Mouse (Mus musculus): ENCODE results near the gene Aff2. TPM values are rescaled to one million over a fixed set of nuclear protein-coding genes. Genes with fewer than 3 reads are reported as not detected.

The Aff2 gene
- polyA plus RNA-seq, 1 experiment from 2014 or later, result 6.2 TPM

- Histone ChIP-seq H3K27ac (no peak overlapping the region), H3K4me1 (no peaks in the 10 kb centered on the region), H3K4me3 (no peak overlapping the region), H3K27me3 (ENCODE audit: poor library complexity, severe bottlenecking) (no peaks in the 10 kb centered on the region), H3K9me3 (no peaks in the 10 kb centered on the region), H3K36me3 (replicated peaks) (no peaks in the 10 kb centered on the region)
- no peak for DNase-seq (ENCODE audit: extremely low spot score, low spot score)
- 82% methylated on average over 3 of the region's 3 CpGs for WGBS
Measured at GRCm38 (mm10) chrX:69502061-69502460, 142.0 kb downstream of the Aff2 start.

GRCm38 (mm10) chrX:69518040-69518575 is 158.0 kb downstream of the Aff2 start:
- H3K9me3 ChIP-seq, result no peaks in the 10 kb centered on the region
- H3K4me3 ChIP-seq, result no peak overlapping the region
- DNase-seq (ENCODE audit: extremely low spot score, low spot score), result peak; percentile 14
- H3K27ac ChIP-seq, result no peak overlapping the region
- WGBS, result 51% methylated on average over 6 of the region's 6 CpGs
- no peaks in the 10 kb centered on the region for H3K27me3 ChIP-seq (ENCODE audit: poor library complexity, severe bottlenecking)
- H3K4me1 ChIP-seq, result 0 out of 2 replicates have a peak, but pooled peaks cover 5% of the 10 kb centered on the region
- H3K36me3 ChIP-seq (replicated peaks), result no peaks in the 10 kb centered on the region

GRCm38 (mm10) chrX:69540811-69541210 is 180.7 kb downstream of the Aff2 start:
- no peak overlapping the region for H3K4me3 ChIP-seq
- H3K4me1 ChIP-seq, result no peaks in the 10 kb centered on the region
- no peaks in the 10 kb centered on the region for H3K27me3 ChIP-seq (ENCODE audit: poor library complexity, severe bottlenecking)
- no peak overlapping the region for H3K27ac ChIP-seq
- 73% methylated on average over 1 of the region's 1 CpGs for WGBS
- DNase-seq (ENCODE audit: extremely low spot score, low spot score), result no peak
- H3K36me3 ChIP-seq (replicated peaks), result no peaks in the 10 kb centered on the region
- no peaks in the 10 kb centered on the region for H3K9me3 ChIP-seq

GRCm38 (mm10) chrX:69579903-69580459 is 219.9 kb downstream of the Aff2 start:
- WGBS, result 88% methylated on average over 2 of the region's 2 CpGs
- Histone ChIP-seq H3K27me3 (ENCODE audit: poor library complexity, severe bottlenecking) (no peaks in the 10 kb centered on the region), H3K4me3 (no peak overlapping the region), H3K4me1 (no peaks in the 10 kb centered on the region), H3K27ac (no peak overlapping the region), H3K36me3 (replicated peaks) (no peaks in the 10 kb centered on the region), H3K9me3 (no peaks in the 10 kb centered on the region)
- DNase-seq (ENCODE audit: extremely low spot score, low spot score), result no peak

DNA sequence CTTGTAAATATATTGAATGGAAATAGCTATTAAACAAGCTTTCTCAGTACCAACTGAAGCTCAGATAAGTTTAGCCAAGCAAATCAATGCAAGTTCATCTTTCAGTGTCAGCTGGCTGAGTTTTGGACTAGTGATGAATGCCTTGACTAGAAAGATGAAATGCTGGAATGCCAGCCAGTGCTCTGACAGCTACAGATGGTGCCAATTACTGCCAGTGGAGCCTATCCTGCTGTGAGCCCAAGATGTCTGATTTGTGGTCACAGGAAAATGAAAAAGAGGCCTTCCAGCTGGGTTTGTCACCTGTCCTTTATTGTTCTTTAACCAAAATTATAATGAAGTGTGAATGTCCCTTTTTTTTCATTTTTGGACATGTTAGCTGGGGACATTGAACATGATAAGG is 248.7 kb downstream of the Aff2 start:
- H3K4me1 ChIP-seq, result no peaks in the 10 kb centered on the region
- H3K27ac ChIP-seq, result no peak overlapping the region
- H3K27me3 ChIP-seq (ENCODE audit: poor library complexity, severe bottlenecking), result no peaks in the 10 kb centered on the region
- no peaks in the 10 kb centered on the region for H3K36me3 ChIP-seq (replicated peaks)
- no peak for DNase-seq (ENCODE audit: extremely low spot score, low spot score)
- H3K9me3 ChIP-seq, result no peaks in the 10 kb centered on the region
- H3K4me3 ChIP-seq, result no peak overlapping the region

- no peaks in the 10 kb centered on the region for H3K27me3 ChIP-seq (ENCODE audit: poor library complexity, severe bottlenecking)
Measured at GRCm38 (mm10) chrX:69663038-69663437, 302.9 kb downstream of the Aff2 start.

GRCm38 (mm10) chrX:69666145-69666677 is 306.1 kb downstream of the Aff2 start:
- H3K9me3 ChIP-seq, result no peaks in the 10 kb centered on the region
- 50% methylated on average over 3 of the region's 3 CpGs for WGBS
- H3K4me3 ChIP-seq, result no peak overlapping the region
- no peak for DNase-seq (ENCODE audit: extremely low spot score, low spot score)
- peak overlapping the region; percentile 40; the same call in 1 of the 2 replicates for H3K27ac ChIP-seq
- H3K36me3 ChIP-seq (replicated peaks), result no peaks in the 10 kb centered on the region
- H3K4me1 ChIP-seq, result peaks cover 4% of the 10 kb centered on the region; the same call in 1 of the 2 replicates
- H3K27me3 ChIP-seq (ENCODE audit: poor library complexity, severe bottlenecking), result no peaks in the 10 kb centered on the region

More at GRCm38 (mm10) chrX:69663038-69663437, 302.9 kb downstream of the Aff2 start:
- DNase-seq (ENCODE audit: extremely low spot score, low spot score), result no peak
- Histone ChIP-seq H3K36me3 (replicated peaks) (no peaks in the 10 kb centered on the region), H3K9me3 (no peaks in the 10 kb centered on the region), H3K4me3 (no peak overlapping the region), H3K27ac (no peak overlapping the region), H3K4me1 (peaks cover 4% of the 10 kb centered on the region; the same call in 1 of the 2 replicates)
- WGBS, result 70% methylated on average over 2 of the region's 2 CpGs

DNA sequence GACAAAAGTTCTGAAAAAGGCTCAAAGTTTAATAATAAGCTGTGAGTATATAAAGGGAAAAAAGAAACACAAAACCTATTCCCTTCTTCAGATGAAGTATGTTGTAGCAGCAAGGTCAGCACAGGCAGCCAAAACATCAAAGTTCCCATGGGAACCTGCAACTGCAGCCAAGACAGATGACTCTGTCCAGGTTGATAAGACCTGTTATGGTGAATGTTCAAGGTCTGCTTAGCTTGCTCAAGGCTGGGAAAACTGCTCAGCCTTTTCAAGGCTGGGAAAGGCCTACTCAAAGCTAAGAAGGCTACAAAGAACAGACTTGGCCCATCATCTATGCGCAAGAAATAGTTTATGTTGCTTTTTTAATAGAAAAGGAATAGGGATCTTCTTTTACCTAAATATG is 315.6 kb downstream of the Aff2 start:
- WGBS, result 94% methylated on average over 1 of the region's 1 CpGs
- no peak for DNase-seq (ENCODE audit: extremely low spot score, low spot score)
- no peak overlapping the region for H3K27ac ChIP-seq
- no peaks in the 10 kb centered on the region for H3K27me3 ChIP-seq (ENCODE audit: poor library complexity, severe bottlenecking)
- no peaks in the 10 kb centered on the region for H3K4me1 ChIP-seq
- no peaks in the 10 kb centered on the region for H3K9me3 ChIP-seq
- H3K36me3 ChIP-seq (replicated peaks), result no peaks in the 10 kb centered on the region
- no peak overlapping the region for H3K4me3 ChIP-seq

DNA sequence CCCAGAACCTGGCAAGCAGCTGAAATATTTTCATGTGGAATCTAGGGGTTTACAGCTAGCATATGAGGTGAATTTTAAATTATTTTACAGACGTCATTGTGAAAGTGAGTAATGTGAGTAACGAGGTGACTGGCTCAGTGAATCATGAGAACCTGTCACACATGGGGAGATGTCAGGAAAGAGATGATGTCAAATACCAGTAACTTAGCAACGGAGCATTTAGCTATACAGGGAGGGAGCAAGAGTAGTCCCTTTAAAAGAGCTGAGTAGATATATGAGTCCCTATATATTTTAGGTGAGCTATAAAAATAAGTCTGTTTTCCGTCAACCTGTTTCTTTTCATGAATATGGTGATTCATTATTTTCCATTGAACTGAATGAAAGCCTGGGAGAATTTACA is 338.7 kb downstream of the Aff2 start:
- H3K27me3 ChIP-seq (ENCODE audit: poor library complexity, severe bottlenecking), result no peaks in the 10 kb centered on the region

DNA sequence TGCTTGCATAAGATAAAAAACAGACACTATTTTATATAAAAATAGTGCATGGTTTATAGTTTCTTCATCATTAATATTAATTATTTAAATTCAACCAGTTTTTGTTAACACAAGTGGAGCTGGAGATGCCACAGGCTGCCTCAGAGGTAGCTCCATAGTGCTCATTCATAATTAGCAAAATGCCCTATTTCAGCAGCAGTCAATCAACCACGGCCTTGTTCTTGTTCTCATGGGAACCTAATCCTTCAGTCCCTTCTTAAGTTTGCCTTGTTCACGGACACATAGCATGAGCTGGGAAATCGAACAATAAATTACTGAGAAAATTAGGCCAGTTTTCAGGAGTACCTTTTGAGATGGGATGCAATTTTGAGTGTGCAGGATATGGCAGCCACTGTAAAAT is 378.9 kb downstream of the Aff2 start:
- Histone ChIP-seq H3K36me3 (replicated peaks) (no peaks in the 10 kb centered on the region), H3K4me3 (no peak overlapping the region), H3K9me3 (no peaks in the 10 kb centered on the region), H3K27me3 (ENCODE audit: poor library complexity, severe bottlenecking) (no peaks in the 10 kb centered on the region), H3K27ac (no peak overlapping the region), H3K4me1 (peaks cover 39% of the 10 kb centered on the region)
- 31% methylated on average over 3 of the region's 3 CpGs for WGBS
- peak; percentile 14 for DNase-seq (ENCODE audit: extremely low spot score, low spot score)

More for the DNA sequence above, 338.7 kb downstream of the Aff2 start:
- Histone ChIP-seq H3K4me3 (no peak overlapping the region), H3K36me3 (replicated peaks) (no peaks in the 10 kb centered on the region), H3K9me3 (no peaks in the 10 kb centered on the region), H3K27ac (no peak overlapping the region), H3K4me1 (no peaks in the 10 kb centered on the region)
- 74% methylated on average over 4 of the region's 4 CpGs for WGBS
- no peak for DNase-seq (ENCODE audit: extremely low spot score, low spot score)

GRCm38 (mm10) chrX:69744962-69745597 is 385.0 kb downstream of the Aff2 start:
- DNase-seq (ENCODE audit: extremely low spot score, low spot score), result no peak
- Histone ChIP-seq H3K36me3 (replicated peaks) (no peaks in the 10 kb centered on the region), H3K4me3 (no peak overlapping the region), H3K27me3 (ENCODE audit: poor library complexity, severe bottlenecking) (no peaks in the 10 kb centered on the region), H3K27ac (no peak overlapping the region), H3K9me3 (no peaks in the 10 kb centered on the region), H3K4me1 (peaks cover 24% of the 10 kb centered on the region)
- 27% methylated on average over 3 of the region's 3 CpGs for WGBS

DNA sequence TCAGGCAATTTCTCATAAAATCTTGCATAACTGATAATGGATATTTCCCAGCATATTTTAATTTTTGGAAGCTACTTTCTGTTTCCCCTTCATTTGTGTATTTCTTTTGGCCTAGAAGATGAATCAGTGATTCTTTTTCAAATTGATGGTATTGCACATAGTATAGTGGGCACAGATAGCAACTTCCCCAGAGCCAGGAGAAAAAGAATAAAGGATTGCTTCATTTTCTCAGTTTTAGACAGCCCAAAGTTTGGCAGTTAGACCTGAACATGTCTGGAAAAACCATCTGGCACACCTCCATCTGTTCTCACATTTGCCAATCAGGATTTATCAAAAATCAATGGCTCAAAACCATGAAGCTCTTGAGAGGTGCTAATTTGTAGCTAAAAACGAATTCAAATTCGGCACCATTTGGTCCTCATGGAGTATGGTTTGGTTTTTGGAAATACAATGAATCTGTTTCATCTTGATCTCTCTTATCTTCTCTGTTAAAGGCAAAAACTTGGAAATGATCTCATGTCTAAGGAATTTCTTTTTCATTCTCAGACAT is 441.9 kb downstream of the Aff2 start:
- 87% methylated on average over 2 of the region's 2 CpGs for WGBS
- no peak for DNase-seq (ENCODE audit: extremely low spot score, low spot score)

DNA sequence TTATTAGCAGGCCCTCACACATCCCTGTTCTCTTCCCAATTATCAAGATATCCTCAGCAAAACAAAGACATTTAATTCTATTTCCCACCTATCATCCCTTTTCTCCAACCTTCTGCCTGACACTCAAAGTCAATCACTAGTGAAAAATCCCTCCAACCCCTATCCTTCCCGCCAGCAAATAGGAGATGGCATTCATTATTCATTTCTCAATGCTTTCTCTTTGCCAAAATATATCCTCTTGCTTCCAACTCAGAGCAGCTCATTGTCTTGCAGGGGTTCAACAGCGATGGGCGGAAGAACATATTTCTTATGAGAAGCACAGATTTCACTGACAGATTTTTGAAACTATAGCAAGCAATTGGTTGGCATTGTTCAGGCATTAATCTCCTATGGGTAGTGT is 442.4 kb downstream of the Aff2 start:
- no peak overlapping the region for H3K27ac ChIP-seq
- H3K4me1 ChIP-seq, result no peaks in the 10 kb centered on the region
- DNase-seq (ENCODE audit: extremely low spot score, low spot score), result no peak
- no peaks in the 10 kb centered on the region for H3K36me3 ChIP-seq (replicated peaks)
- H3K27me3 ChIP-seq (ENCODE audit: poor library complexity, severe bottlenecking), result no peaks in the 10 kb centered on the region
- WGBS, result 86% methylated on average over 3 of the region's 3 CpGs
- H3K9me3 ChIP-seq, result no peaks in the 10 kb centered on the region
- H3K4me3 ChIP-seq, result no peak overlapping the region

More for the DNA sequence above, 441.9 kb downstream of the Aff2 start:
- no peaks in the 10 kb centered on the region for H3K27me3 ChIP-seq (ENCODE audit: poor library complexity, severe bottlenecking)
- H3K4me3 ChIP-seq, result no peak overlapping the region
- H3K27ac ChIP-seq, result no peak overlapping the region
- H3K9me3 ChIP-seq, result no peaks in the 10 kb centered on the region
- no peaks in the 10 kb centered on the region for H3K36me3 ChIP-seq (replicated peaks)
- no peaks in the 10 kb centered on the region for H3K4me1 ChIP-seq

Measured in forebrain, embryonic 10.5 days (tissue).